Mouse (Mus musculus): ENCODE results near the gene Hsd17b13.

GRCm38 (mm10) chr5:103919497-103919896 is 57.7 kb downstream of the Hsd17b13 start:
- TF ChIP-seq POLR2A (IDR thresholded peaks at IDR 0.05; ENCODE audit: borderline replicate concordance, low read depth, low read length) (no peak), CTCF (IDR thresholded peaks at IDR 0.05; ENCODE audit: low read depth, low read length) (no peak)
